18 mouse cellular contexts compared by ENCODE assay signal in the genomic region with DNA sequence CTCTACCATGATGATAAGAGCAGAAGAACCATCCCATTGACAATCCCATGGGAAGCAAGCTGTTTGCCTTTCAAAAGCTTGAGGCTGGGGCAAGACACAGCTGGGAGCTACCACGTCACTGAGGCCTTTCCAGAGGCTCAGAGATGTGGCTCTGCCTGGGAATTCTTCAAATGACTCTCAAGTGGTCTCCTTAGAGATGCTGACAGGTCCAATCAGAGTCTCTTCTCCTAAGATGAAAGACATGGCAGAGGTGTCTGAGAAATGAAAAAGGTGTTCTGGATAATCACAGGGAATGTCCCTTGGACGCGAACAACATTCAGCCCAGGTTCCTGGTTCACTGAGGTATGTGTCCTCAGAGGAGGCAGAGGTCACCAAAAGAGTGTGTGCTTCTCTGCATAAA.
"Had no signal": no experiment of that assay in that cellular context is flagged by ENCODE, and none has a peak within 500 bp of the region (broad histone marks: within the 10 kb centered on the region; RNA-seq: fewer than 3 reads in every experiment).

No protein-coding gene starts in this region.

- H3K27ac ChIP-seq: kidney, postnatal 0 days; layer of hippocampus, adult 2 months; liver, embryonic 13.5 days; midbrain, embryonic 10.5 days; midbrain, embryonic 13.5 days; neural tube, embryonic 13.5 days; stomach, embryonic 15.5 days had no signal

- DNase-seq: kidney, postnatal 25 days; layer of hippocampus, adult 9-11 months; liver, embryonic 13.5 days; lung, adult 2 months; retina, postnatal 1 day; right cerebral cortex, postnatal 25 days; spleen, adult 18-20 months; thymus, postnatal 25 days had no signal

- ATAC-seq: lung, postnatal 0 days; midbrain, embryonic 13.5 days; midbrain, embryonic 16.5 days had no signal

- H3K4me1 ChIP-seq: liver, embryonic 13.5 days; midbrain, embryonic 10.5 days; midbrain, embryonic 13.5 days; neural tube, embryonic 13.5 days; stomach, embryonic 15.5 days had no signal

- H3K9me3 ChIP-seq: liver, embryonic 13.5 days; megakaryocyte, embryonic 14.5 days; midbrain, embryonic 10.5 days; midbrain, embryonic 13.5 days; neural tube, embryonic 13.5 days; stomach, embryonic 15.5 days had no signal

- H3K36me3 ChIP-seq: liver, embryonic 13.5 days; midbrain, embryonic 10.5 days; midbrain, embryonic 13.5 days; neural tube, embryonic 13.5 days; stomach, embryonic 15.5 days had no signal

- H3K4me3 ChIP-seq: layer of hippocampus, adult 2 months; liver, embryonic 13.5 days; megakaryocyte, embryonic 14.5 days; midbrain, embryonic 10.5 days; midbrain, embryonic 13.5 days; myocyte; neural tube, embryonic 13.5 days; stomach, embryonic 15.5 days had no signal

- H3K9ac ChIP-seq: midbrain, embryonic 13.5 days; neural tube, embryonic 13.5 days; stomach, embryonic 15.5 days had no signal

- H3K4me2 ChIP-seq: liver, embryonic 13.5 days; midbrain, embryonic 13.5 days; neural tube, embryonic 13.5 days; stomach, embryonic 15.5 days had no signal

- H3K27me3 ChIP-seq: liver, embryonic 13.5 days; megakaryocyte, embryonic 14.5 days; midbrain, embryonic 13.5 days; neural tube, embryonic 13.5 days; stomach, embryonic 15.5 days had no signal
